Mouse (Mus musculus) CD4-positive, CD25-positive, alpha-beta regulatory T cell, adult 9 weeks (primary cell): ENCODE data around the gene Bbs9. TPM values are rescaled to one million over a fixed set of nuclear protein-coding genes. Genes with fewer than 3 reads are reported as not detected.

ENCODE experiments used
- polyA plus RNA-seq: library from polyadenylated mRNA; unstranded; fragments of 100-300 nt; shearing (Covaris generic); gene quantifications from one replicate; pipeline ENCODE4 v1.2.1, GENCODE M21; 2017

The Bbs9 gene
- 25.2 TPM for polyA plus RNA-seq

DNA sequence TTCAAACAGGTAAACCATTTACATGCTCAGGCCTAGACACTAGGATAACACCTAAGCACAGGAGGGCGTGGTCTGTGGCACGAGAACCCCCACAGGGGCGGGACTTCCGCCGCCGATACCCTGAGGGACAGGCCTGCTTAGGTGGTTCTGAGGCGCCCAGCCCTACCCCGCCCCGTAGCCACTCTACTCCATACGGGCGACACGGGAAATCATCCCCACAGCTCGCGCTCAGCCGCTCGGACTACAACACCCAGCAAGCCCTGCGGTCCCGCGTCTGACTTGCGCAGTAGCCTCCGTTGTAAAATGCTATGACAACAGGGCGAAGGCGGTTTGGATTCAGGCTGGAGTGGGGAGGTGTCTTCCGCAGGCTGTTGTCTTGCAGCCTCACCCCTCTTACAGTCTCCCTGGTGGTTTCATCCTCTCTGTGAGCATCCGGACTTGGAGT, at the start of gene Bbs9:
Bbs9 (plus strand) TSS at position 292 of the 445 bp plus-strand sequence.

DNA sequence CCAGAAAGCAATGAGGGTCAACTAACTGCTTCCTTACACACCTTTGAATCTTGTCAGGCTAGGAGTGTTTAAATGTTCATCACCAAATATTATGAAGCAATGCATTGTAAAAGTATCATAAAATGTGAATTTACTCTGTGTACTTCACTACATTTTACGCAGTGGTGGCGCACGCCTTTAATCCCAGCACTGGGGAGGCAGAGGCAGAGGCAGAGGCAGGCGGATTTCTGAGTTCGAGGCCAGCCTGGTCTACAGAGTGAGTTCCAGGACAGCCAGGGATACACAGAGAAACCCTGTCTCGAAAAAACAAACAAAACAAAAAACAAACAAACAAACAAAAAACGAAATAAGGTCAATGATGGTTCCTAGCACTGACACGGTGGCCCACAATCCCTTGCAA, 21.5 kb upstream of the Bbs9 start, which contains the start of gene Gm17545:
Gm17545 (plus strand) TSS at position 301 of the 400 bp plus-strand sequence.

DNA sequence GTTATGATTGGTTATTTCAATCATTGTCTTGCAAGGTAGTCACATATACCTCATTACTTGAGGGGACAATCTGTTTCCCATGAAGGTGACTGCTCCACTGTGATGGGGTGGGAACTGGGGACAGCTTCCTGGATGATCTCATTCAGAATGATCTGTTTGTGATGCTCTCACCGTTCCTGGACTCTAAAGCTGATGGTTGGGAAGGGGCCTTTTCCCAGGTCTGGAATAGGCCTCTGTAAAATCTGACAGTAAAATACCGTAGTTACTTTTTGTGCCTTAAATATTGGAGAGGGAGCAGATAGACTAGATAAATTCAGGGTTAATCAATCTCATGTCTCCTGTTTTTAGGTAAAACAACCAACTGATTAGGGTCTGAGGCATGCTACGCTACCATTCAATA, 5.9 kb upstream of the Bbs9 start, which contains the start of gene Rp9:
Rp9 (minus strand) TSS at position 101 of the 400 bp plus-strand sequence.

Other genes with a start within 250 kb of the Bbs9 start
- gene Zfp599, start 215.8 kb upstream of the Bbs9 start, polyA plus RNA-seq: 5.9 TPM
- gene Zfp810, start 168.1 kb upstream of the Bbs9 start, polyA plus RNA-seq: 16.1 TPM
- 0.87 TPM for gene Anln, start 86.5 kb upstream of the Bbs9 start, polyA plus RNA-seq
- gene 9530077C05Rik, start 64.2 kb upstream of the Bbs9 start, polyA plus RNA-seq: 0.41 TPM
- gene Gm17545, start 21.4 kb upstream of the Bbs9 start, polyA plus RNA-seq: not detected
- 22.8 TPM for gene Rp9, start 6.0 kb upstream of the Bbs9 start, polyA plus RNA-seq